Mouse (Mus musculus) ovary, adult 18-20 months (tissue): ENCODE measurements at regions not wholly inside any gene's neighbourhood (a gene's known extent, or its start where the extent isn't known, plus 50 kb on each side); places are given as distances from the start of the nearest gene placed in this dataset.

ENCODE experiments used
- DNase-seq: peaks from one replicate; pipeline ENCODE4 v3.0.0; 2022; ENCODE audit warnings: low spot score, mixed read lengths

DNA sequence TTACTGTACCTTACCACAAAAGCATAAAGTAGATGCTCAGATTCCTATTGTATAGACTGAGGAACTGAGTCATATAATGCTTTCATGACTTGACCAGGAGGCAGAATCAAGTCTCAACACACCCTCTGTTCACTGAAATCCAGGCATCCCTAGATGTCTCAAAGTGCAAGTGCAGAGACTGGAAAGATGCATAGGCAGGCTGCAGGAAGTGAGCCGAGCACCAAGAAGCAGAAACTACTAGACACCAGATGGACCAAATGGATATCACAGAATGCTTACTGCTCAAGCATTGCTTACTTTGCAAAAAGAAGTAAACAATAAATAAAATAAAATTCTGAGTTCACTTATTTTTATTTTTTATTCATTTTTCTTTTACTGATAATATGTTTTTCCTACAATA is 143.0 kb upstream of the Cpeb2 start:
- no peak for DNase-seq

- no peak for DNase-seq
Observed at GRCm38 (mm10) chr5:43093647-43094326, 139.2 kb upstream of the Cpeb2 start.

DNA sequence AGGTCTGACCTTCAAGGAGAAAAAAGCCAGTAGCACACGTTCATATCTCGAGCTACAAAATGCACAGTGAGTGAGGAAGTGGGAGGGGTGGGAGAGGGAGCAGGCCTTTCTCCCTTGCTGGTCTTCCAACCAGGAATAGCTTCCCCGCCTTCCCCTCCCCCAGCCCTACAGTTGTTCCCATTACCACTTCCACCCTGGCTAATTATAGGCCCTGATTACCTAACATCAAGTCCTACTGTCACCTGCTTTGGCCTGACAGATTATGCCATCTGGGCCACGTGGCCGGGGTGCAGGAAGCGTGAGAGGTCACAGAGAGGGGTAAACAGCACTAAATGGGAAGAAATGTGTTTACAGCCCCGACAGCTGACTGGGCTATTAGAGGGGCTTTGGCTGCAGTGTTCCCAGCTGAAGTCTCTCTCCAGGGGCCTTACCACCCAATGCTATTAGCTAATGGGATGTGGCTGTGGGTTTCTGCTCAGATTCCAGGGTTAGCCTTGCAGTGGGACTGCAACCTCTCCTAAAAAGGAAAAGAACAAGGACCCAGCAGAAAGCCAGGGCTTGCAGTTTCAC is 138.6 kb upstream of the Cpeb2 start:
- no peak for DNase-seq

GRCm38 (mm10) chr5:43102000-43102459 is 130.9 kb upstream of the Cpeb2 start:
- no peak for DNase-seq

DNA sequence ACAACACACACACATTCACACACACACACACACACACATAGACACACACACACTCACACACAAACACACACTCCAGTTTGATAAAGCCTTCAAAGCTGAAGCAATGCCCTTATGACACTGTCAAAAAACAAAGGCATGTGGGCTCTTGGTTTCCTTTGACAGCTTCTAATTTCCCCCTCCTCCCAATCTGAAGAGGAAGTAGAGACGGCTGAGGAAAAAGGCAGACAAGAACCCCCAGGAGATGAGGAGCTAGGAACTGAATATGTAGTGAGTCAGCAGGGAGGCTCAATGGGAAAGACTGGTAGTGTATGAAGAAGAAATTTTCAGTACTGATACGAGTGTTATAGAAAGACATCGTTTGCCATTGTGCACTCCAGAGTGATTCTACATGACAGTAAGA is 130.4 kb upstream of the Cpeb2 start:
- no peak for DNase-seq

GRCm38 (mm10) chr5:43103728-43104127 is 129.2 kb upstream of the Cpeb2 start:
- no peak for DNase-seq

- no peak for DNase-seq
Observed at GRCm38 (mm10) chr5:43105528-43105927, 127.4 kb upstream of the Cpeb2 start.

DNA sequence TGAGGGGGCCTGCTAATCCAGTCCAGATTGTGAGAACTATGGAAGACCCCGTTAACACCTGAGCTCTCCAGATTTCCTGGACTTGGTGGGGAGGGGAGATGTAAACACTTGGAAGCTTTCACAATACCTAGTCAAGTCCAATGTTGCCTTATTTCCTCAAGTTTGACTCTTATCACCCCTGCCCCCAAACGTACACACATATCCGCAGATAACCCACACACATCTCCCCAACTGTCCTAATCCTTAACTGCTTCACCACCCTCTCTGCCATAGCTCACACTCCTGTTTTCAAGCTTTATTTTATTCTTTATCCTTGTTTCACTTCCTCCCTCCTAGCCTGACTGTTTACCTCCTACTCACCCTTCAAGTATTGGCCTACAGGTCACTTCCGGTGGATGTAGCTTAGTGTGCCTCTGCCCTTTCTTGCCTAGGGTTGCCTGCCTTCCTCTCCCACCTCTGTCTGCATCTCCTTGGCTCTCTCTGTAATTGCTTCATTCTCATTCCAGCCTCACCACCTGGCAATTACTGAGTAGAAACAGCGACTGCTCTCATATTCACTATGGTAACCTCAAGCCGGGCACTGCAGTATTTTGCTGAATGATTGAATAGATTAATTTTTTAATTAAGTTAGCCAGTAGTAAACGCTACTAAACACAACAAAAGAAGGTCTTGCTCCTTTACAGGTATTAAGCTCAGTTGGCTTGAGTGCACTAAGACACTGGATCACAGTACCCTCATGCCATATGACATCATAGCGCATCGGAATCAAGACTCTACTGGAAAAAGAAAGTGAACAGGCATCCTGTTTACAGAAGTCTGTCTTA is 125.3 kb upstream of the Cpeb2 start:
- DNase-seq = no peak

GRCm38 (mm10) chr5:43108260-43108589 is 124.7 kb upstream of the Cpeb2 start:
- no peak for DNase-seq

GRCm38 (mm10) chr5:43110122-43110521 is 122.8 kb upstream of the Cpeb2 start:
- DNase-seq = no peak

DNA sequence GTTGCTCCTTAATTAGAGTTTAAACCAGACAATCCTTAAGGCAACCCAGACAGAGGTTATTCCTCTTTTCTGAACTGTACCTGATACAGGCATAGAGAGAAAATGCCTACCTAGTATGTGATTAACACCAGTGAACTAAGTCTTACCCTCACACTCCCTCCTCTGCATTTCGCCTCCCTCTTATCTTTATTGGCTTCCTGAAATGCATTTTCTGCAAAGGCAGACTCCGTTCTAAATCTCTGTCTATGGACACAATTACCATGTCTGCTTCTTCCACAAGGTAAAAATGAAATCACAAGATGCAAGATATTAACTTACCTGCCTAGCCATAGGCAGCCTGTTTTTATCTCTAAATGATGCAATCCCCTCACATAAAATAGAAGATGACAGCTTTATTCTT is 121.2 kb upstream of the Cpeb2 start:
- no peak for DNase-seq

- DNase-seq = no peak
Observed at GRCm38 (mm10) chr5:43113405-43114119, 119.4 kb upstream of the Cpeb2 start.

DNA sequence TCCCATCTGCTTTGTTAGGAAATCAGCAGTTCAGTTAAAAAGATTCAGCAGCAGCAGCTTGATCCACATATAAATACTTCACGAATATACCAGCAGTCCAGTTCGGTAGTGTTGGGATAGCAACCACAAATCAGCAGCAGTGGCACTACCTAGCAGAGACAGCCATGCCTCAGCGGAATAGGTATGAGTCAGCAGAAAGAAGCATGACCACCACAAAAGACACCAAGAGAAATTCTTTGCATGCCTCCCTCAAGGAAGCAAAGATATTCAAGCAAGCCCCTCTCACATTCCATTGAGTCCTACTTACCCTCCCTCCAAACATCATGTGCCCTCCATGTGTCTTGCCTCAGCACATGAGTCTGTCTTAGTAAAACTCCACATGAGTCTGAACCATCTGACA is 117.5 kb upstream of the Cpeb2 start:
- DNase-seq = no peak

GRCm38 (mm10) chr5:43116821-43117220 is 116.1 kb upstream of the Cpeb2 start:
- DNase-seq = no peak

GRCm38 (mm10) chr5:43121065-43121464 is 111.9 kb upstream of the Cpeb2 start:
- DNase-seq = no peak

DNA sequence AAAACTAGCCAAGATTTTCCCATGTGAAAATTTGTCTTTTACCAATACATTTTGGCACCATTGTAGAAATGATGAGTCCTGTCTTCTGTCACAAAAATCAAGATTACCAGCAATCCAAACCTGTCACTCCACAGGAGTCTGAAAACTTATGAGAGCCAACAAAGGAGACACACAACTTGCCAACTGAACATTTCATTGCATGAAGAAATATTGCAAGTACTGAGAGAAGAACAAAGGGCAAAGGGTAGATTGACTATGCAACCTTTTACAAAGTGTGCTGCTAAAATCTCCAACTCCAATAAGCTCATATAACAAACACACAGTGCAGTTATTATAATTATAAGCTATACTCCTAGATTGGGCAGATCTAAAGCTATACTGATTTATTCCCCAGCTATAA is 108.7 kb upstream of the Cpeb2 start:
- DNase-seq = no peak

GRCm38 (mm10) chr5:43125774-43126536 is 107.0 kb upstream of the Cpeb2 start:
- DNase-seq = no peak

DNA sequence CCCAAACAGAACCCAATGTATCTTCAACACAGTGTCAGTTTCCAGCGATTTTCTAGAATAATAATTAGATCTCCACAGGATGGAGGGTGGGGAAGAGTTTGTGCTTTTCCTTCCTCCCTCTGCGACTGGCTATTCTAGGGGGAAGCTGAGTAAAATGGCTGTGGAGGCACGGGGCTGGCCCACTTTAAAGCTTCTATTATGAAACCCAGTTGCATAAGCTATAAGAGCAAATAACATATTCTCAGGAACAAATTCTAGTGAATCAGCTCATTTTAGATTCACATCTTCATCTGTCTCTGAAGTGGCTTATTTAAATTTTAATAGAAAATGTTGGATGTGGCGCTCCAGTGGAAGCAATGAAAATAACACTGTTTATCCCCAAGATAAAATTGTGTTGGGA is 102.6 kb upstream of the Cpeb2 start:
- no peak for DNase-seq

DNA sequence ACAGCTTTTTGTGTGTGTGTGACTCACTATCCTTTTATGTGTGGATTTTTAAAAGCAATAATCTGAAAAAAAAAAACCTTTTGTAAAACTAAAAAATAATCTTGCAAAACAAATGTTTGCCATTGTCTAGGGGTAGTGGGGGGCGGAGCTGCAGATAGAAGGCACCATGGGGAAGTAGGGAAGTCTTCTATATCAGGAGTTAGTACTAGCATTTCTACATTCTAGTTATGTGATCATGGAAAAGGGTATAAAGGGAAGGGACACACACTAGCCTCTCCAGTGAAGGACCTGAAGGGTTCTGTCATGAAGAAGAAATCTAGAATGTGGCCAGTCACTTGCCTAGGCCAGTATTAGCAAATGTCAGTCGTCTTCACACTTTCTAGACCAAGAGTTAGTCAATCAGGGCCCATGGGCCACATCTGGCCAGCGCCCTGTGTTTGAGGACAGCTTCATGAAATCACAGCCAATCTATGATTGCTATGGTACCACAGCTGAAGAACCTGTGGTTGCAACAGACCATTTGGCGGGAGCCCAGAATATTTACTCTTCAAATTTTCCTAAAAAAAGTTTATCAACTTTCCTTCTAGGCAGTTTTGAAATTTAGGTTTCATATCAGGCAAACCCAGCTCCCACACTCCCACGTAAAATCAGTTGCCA is 101.9 kb upstream of the Cpeb2 start:
- DNase-seq = no peak

GRCm38 (mm10) chr5:43133672-43134071 is 99.3 kb upstream of the Cpeb2 start:
- DNase-seq = no peak

GRCm38 (mm10) chr5:43136142-43136541 is 96.8 kb upstream of the Cpeb2 start:
- DNase-seq = no peak
